Mouse (Mus musculus) induced T-regulatory cell, adult 2 months (primary cell): ENCODE data around the gene Mrpl55.

Source experiments
- DNase-seq: peaks from one replicate; pipeline ENCODE4 v3.0.0-alpha.2; 2012; ENCODE audit warnings: low read depth

Mrpl55 gene

GRCm38 (mm10) chr11:59202081-59202995 is at the start of gene Mrpl55:
TSS of gene Mrpl55 (plus strand) at chr11:59202486.
- DNase-seq: peak; percentile 97

DNA sequence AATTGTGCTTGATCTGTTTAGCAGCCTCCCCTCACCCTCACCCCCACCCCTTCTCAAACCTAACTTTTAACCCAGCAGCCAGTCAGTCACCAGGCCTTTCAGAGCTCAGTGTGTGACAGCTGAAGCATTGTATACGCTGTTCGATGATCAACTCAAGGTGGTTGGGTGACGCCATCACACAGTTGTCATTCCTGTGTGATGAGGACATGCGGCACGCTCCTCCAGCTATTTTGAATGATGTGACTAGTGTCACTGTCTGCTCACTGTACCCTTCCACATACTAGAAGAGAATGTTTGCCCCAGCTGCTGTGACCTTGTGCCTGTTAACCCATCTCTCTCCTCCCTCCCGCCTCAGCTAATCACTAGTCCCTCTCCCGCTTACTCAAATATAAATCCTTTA is 48.1 kb upstream of the Mrpl55 start:
- no peak for DNase-seq

- DNase-seq: no peak
Measured at GRCm38 (mm10) chr11:59155900-59156299, 46.4 kb upstream of the Mrpl55 start.

GRCm38 (mm10) chr11:59159099-59159498 is 43.2 kb upstream of the Mrpl55 start:
- DNase-seq: no peak

DNA sequence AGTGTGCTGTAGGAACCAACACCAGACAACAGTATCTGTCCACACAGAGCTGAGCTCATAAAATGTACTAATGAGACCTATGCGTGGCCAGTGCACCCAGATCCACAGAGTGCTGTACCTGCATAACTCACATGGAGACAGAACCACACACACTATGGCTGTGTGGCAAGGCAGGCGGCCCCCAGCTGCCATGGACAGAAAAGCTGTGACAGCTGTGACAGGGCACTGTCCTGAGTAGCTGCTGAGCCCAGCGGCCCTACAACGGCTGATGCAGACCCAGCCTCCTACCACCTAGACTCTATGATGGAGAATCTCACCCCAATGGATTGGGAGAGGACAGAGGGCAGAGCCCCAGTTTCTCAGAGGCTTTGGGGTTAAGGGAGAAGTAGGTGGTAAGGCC is 42.7 kb upstream of the Mrpl55 start:
- no peak for DNase-seq

GRCm38 (mm10) chr11:59161398-59161797 is 40.9 kb upstream of the Mrpl55 start:
- DNase-seq: no peak

DNA sequence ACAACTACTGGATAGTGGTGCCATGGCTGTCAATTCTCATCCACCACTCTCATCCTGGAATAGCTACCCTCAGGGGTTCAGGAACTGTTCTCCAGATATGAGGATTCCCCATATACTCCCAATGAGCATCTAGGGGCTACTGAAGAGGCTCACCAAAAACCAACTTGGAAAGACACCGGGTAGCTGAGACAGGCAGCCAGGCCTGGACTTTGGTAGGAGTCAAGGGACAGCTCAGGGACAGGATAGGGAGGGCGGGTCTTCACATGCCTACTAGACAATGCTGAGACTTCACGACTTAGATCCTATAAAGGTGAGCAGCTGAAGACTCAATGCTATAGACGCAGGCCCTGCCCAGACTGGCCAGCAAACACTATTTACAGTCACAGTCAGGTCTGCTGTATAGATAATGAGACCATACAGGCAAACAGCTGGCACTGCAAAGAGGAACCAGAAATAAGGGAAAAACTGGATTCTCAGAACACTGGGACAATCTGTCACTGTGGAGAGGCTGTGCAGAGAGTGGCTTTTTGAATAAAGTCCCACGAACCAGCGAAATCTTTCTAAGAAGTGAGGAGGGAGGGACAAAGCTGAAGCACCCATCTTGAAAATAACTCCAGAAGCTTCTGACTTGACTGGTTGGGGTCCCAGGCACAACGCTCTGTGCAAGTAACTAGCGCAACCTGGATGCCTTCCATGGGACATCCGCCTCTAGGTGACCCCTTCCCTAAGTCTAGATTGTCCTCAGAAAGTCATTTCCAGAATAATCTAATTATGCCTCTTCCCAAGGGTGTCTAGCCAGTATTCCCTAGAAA is 39.6 kb upstream of the Mrpl55 start:
- peak; percentile 13 for DNase-seq

GRCm38 (mm10) chr11:59163255-59164236 is 38.7 kb upstream of the Mrpl55 start, which contains the start of gene Iba57:
TSS of gene Iba57 (minus strand) at chr11:59163739.
- peak; percentile 97 for DNase-seq

- DNase-seq: peak; percentile 18
Measured at GRCm38 (mm10) chr11:59164384-59164783, 37.9 kb upstream of the Mrpl55 start.

DNA sequence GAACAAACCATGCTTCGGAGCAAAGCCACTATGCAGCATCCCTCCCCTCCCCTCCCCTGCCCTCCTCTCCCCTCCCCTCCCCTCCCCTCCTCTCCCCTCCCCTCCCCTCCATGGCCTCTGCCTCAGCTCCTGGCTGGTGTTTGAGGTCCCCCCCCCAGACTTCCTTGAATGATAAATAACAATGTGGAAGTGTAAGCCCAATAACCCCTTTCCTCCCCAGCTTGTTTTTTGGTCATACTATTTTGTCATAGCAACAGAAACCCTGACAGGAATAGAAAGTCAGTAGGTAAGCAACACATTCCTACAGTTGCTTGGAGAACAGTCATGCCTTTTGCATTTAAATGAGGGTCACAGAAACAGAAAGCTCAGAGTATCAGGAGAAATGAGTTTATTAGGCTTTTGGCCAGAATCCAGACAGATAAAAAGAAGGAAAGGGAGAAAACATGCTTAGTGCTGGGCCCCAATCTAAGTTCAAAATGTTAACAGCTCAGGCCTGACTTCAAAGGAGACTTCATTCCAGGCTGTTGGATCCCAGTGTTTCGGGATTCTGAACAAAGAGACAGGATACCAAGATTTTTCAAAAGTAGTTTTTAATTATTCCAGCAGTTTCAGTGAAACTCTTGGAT is 36.6 kb upstream of the Mrpl55 start:
- DNase-seq: no peak

- DNase-seq: no peak
Measured at GRCm38 (mm10) chr11:59169807-59170206, 32.5 kb upstream of the Mrpl55 start.

DNA sequence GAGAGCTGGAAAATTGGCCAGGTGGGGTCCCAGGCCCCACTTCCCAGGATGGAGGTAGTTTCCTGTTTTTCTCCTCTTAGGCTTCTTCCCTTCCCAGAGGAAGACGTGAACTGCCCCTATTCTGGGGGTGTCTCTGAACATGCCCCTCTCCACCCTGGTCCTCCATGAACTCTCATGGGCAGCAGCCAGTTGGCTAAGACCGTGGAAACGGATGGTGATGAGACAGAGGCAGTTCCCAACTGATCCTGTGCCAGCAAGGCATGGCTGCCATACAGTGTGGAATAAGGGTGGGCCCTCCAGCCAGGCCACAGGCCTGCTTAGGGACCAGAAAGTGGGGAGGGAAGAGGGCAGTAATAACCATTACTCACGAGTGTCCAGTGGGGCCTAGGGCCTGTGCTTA is 31.7 kb upstream of the Mrpl55 start:
- no peak for DNase-seq

DNA sequence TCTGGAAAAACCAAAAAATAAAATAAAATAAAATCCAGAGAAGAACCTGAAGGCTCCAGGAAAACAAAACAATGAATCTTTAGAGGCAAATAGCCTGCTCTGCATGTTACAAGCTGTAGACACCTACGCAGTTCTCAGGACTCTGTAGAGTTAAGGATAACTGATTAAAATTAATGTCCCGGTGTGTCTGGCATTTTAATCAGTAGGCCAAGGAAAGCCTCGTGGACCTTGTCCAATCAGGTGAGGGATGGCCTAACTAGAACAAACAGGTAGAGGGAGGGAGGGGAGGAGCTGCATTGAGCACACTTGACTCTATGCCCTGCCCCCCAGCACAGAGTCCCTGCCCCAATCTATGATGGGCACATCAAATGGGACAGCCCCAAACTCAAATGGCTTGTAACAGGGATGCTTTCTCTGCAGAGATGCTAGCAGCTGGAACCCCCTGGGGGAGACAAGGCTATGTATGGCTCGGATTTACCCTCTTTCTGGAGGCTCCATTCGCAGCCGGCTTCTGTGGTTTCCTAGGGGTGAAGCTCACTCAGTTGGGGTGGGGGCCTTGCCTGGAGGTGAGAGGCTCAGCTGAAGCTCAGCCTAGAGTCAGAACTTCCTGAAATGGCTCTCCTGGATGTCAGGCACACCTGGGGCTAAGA is 28.0 kb upstream of the Mrpl55 start:
- DNase-seq: no peak

GRCm38 (mm10) chr11:59176475-59176874 is 25.8 kb upstream of the Mrpl55 start:
- DNase-seq: no peak

DNA sequence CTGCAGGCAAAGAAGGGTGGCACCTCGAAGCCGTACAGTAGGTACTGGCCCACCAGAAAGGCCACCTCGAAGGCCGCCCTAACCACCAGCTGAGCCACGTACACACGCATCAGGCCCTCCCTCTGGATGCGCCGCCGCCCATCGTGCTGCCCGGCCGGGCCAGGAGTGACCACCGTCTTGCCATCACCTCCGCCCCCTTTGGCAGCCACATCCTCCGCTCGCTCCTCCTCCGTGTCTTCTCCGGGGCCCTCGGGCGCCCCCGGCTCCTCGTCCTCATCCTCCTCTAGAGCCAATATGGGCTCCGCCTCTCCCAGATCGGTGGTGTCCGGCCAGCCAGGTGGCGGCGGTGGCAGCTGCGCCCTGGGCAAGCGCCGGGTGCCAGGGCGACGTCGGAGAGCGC is 25.4 kb upstream of the Mrpl55 start:
- no peak for DNase-seq

GRCm38 (mm10) chr11:59182864-59183331 is 19.4 kb upstream of the Mrpl55 start, which contains the start of gene Gjc2:
TSS of gene Gjc2 (minus strand) at chr11:59183213.
- DNase-seq: no peak

DNA sequence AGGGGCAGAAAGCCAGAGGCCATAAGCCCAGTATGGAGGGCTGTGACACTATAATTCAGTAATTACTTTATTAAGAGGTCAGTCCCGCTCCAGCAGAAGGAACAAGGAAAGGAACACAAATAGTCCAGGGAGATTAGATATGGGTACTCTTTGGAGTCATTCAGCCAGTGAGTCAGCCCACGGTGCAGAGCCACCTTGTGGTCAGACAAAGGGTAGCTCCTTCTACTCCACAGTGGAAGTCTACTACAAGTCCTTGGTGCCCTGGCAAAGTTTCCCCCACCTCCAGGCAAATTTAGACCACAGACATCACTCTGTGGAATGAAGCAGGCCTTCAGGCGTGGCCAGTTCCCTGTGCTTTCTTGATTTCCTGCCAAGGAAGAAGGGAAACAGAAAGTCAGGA is 18.5 kb upstream of the Mrpl55 start:
- DNase-seq: peak; percentile 55

- DNase-seq: no peak
Measured at GRCm38 (mm10) chr11:59185490-59185889, 16.8 kb upstream of the Mrpl55 start.

DNA sequence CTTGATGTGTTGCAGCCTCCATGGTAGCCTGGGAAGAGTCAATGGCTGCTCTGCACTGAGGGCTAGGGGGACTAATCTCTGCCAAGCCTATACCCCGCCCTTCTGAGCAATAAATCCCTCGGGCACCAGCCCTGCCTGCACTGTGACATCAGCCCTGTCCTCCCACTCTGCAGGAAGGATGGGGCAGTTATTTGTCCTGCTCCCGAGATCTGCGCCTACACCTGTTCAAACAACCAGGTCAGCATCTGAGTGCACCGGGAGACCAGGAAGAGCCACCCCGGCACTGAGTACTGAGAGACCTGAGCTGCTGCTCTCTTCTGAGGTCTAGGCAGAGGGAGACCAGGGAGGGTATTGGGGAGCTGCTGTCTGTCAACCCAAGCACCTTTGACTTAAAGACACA is 14.6 kb upstream of the Mrpl55 start:
- no peak for DNase-seq

DNA sequence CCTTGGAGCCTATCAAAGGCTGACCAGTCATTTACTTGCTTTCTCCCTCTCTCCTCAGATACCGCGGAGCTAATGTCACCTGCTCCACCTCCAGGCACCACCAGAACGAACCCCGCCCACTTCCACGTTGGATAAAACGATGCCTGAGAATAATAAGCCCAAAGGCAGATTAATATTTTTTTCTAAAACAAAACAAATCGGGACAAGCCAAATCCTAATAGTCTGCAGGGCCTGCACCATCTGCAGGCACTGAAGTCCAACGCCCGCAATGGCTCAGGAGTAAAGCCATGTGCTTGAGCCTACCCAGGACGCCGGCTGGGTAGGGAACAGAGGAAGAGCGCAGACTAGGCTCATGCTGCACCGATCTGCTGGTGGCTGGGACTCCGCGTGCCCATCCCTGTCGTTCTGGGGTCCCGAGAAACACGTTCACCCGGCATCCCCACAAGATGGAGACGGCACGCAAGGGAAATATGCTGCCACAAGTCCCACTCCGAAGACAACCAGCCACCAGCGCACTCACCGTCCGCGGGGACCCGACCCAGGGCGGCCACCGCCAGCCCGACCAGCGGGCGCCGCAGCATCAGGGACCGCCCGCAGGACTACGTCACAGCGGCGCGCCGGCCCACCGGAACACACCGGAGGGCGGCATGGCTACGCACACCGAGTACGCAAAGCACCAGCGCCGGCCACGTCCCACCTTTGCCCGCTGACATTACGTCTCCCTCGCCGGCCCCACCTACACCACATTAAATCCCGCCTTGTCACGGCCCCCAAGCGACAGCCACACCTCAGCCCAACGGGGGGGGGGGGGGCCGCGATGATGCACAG is 10.8 kb upstream of the Mrpl55 start:
- DNase-seq: peak; percentile 95
